Mouse (Mus musculus): ENCODE results near the gene Sytl3.
A peak's percentile ranks its signal among the peaks of the same experiment; 100 is the strongest.

- TF ChIP-seq CTCF (IDR thresholded peaks at IDR 0.05; ENCODE audit: control insufficient read depth, insufficient read depth, insufficient read length) (no peak), MAX (IDR thresholded peaks at IDR 0.05) (no peak), USF1 (IDR thresholded peaks at IDR 0.05; ENCODE audit: low read depth) (no peak), MYOG (IDR thresholded peaks at IDR 0.05; ENCODE audit: control insufficient read depth, extremely low read depth, insufficient read length) (no peak), CEBPB (IDR thresholded peaks at IDR 0.05; ENCODE audit: low read depth) (no peak), MYOD1 (IDR thresholded peaks at IDR 0.05; ENCODE audit: control insufficient read depth, insufficient read length, low read depth) (peak; percentile 6), FOSL1 (IDR thresholded peaks at IDR 0.05; ENCODE audit: insufficient read depth, low read length, poor library complexity, severe bottlenecking) (no peak)
Measured at GRCm38 (mm10) chr17:6743787-6744239, 84.9 kb downstream of the Sytl3 start.
